ENCODE assay signal across 8 mouse cellular contexts in genomic region chr15:99715361-99715865, GRCm38 (mm10). TPM values are rescaled to one million over a fixed set of nuclear protein-coding genes. Genes with fewer than 3 reads are reported as not detected.
DNase-seq lines count a peak whose midpoint lies in the region; ATAC-seq and TF ChIP-seq lines count a peak whose summit lies in the region.
"Had no signal": no experiment of that assay in that cellular context is flagged by ENCODE, and none has a peak within 500 bp of the region (broad histone marks: within the 10 kb centered on the region; RNA-seq: fewer than 3 reads in every experiment).

No protein-coding gene starts in this region.

- no peak for DNase-seq in limb, embryonic 14.5 days (ENCODE audit: low spot score)
- DNase-seq in limb, embryonic 10.5 days (ENCODE audit: low spot score): no peak
- no peak for DNase-seq in forebrain, embryonic 11.5 days (ENCODE audit: low spot score)
- DNase-seq in left cerebral cortex, postnatal 4 days: peak; percentile 54
- DNase-seq in right cerebral cortex, postnatal 25 days: peak; percentile 75
- no peak for DNase-seq in heart, postnatal 4 days

- ATAC-seq in limb, embryonic 14.5 days (ENCODE audit: low FRiP score, low read depth): peak; percentile 1; the same call in 1 of the 2 replicates
- no peak for ATAC-seq in forebrain, embryonic 11.5 days (replicated peaks; ENCODE audit: low FRiP score)
- no peak for ATAC-seq in monocyte, adult 5-6 weeks (replicated peaks; ENCODE audit: insufficient number of reproducible peaks, low FRiP score, low TSS enrichment, poor library complexity, severe bottlenecking)

- H3K9me3 ChIP-seq in limb, embryonic 14.5 days (ENCODE audit: control insufficient read depth, low read length): no peaks in the 10 kb centered on the region
- no peaks in the 10 kb centered on the region for H3K9me3 ChIP-seq in limb, embryonic 10.5 days (replicated peaks)
- H3K9me3 ChIP-seq in forebrain, embryonic 11.5 days (ENCODE audit: control insufficient read depth, low read length): no peaks in the 10 kb centered on the region

- H3K4me3 ChIP-seq in limb, embryonic 14.5 days (replicated peaks; ENCODE audit: low read length): no peak overlapping the region
- H3K4me3 ChIP-seq in limb, embryonic 10.5 days: no peak overlapping the region
- H3K4me3 ChIP-seq in forebrain, embryonic 11.5 days (ENCODE audit: low read depth, low read length): no peak overlapping the region

- H3K27me3 ChIP-seq in limb, embryonic 14.5 days (ENCODE audit: control insufficient read depth, insufficient read depth, low read length): no peaks in the 10 kb centered on the region
- no peaks in the 10 kb centered on the region for H3K27me3 ChIP-seq in limb, embryonic 10.5 days (ENCODE audit: low read depth, poor library complexity, severe bottlenecking)
- H3K27me3 ChIP-seq in forebrain, embryonic 11.5 days (ENCODE audit: control insufficient read depth, insufficient read depth, low read length): no peaks in the 10 kb centered on the region

- no peak overlapping the region for H3K27ac ChIP-seq in limb, embryonic 14.5 days (replicated peaks; ENCODE audit: low read depth, low read length)
- H3K27ac ChIP-seq in limb, embryonic 10.5 days: no peak overlapping the region
- H3K27ac ChIP-seq in forebrain, embryonic 11.5 days (ENCODE audit: low read depth, low read length): peak overlapping the region; percentile 47

- 77% methylated on average over 13 of the region's 13 CpGs for WGBS in limb, embryonic 14.5 days
- 86% methylated on average over 13 of the region's 13 CpGs for WGBS in limb, embryonic 10.5 days
- WGBS in forebrain, embryonic 11.5 days: 66% methylated on average over 13 of the region's 13 CpGs

- H3K9ac ChIP-seq in limb, embryonic 14.5 days (ENCODE audit: low read depth, low read length, severe bottlenecking): no peak overlapping the region
- no peak overlapping the region for H3K9ac ChIP-seq in forebrain, embryonic 11.5 days (ENCODE audit: low read length)

- H3K4me1 ChIP-seq in limb, embryonic 14.5 days (ENCODE audit: control insufficient read depth, insufficient read depth, low read length): no peaks in the 10 kb centered on the region
- peaks cover 17% of the 10 kb centered on the region for H3K4me1 ChIP-seq in limb, embryonic 10.5 days
- H3K4me1 ChIP-seq in forebrain, embryonic 11.5 days (replicated peaks; ENCODE audit: control insufficient read depth, insufficient read depth, low read length): 0 out of 2 replicates have a peak, but pooled peaks cover 2% of the 10 kb centered on the region

- H3K36me3 ChIP-seq in limb, embryonic 14.5 days (ENCODE audit: control insufficient read depth, insufficient read depth, low read length): peaks cover 55% of the 10 kb centered on the region
- H3K36me3 ChIP-seq in limb, embryonic 10.5 days: peaks cover 87% of the 10 kb centered on the region
- H3K36me3 ChIP-seq in forebrain, embryonic 11.5 days (ENCODE audit: control insufficient read depth, insufficient read depth, low read length): peaks cover 4% of the 10 kb centered on the region; the same call in 1 of the 2 replicates

- intact Hi-C loops in left cerebral cortex, postnatal 4 days (cut with DNase I): loop anchor here (10.0 kb wide), 1 partner anchor 189 kb away; no protein-coding TSS in a partner anchor

- H3K4me2 ChIP-seq in limb, embryonic 14.5 days (replicated peaks; ENCODE audit: low read depth, low read length, severe bottlenecking): no peak overlapping the region
- no peak overlapping the region for H3K4me2 ChIP-seq in forebrain, embryonic 11.5 days (ENCODE audit: low read depth, low read length, severe bottlenecking)

- no peak for TF ChIP-seq POLR2A in limb, embryonic 14.5 days (IDR thresholded peaks at IDR 0.05; ENCODE audit: borderline replicate concordance, extremely low read depth, insufficient read depth, insufficient read length)

RNA-seq across cellular contexts. Expression of gene Gpd1, which starts 1.9 kb away (rescaled TPM):
- 1.4 TPM in 2 replicates for polyA plus RNA-seq in limb, embryonic 14.5 days (2012; rRNA removed)
- 0.15 and 0.22 TPM in 2 replicates for polyA plus RNA-seq in limb, embryonic 14.5 days (2014; fragmentation: Nextera tagmentation; extraction: Ambion mirVana)
- 0.29 and 0.59 TPM in 2 replicates for polyA plus RNA-seq in limb, embryonic 10.5 days (2016; fragmentation: Nextera tagmentation; extraction: Ambion mirVana)
- 0.35 and 0.53 TPM in 2 replicates for polyA plus RNA-seq in forebrain, embryonic 11.5 days (2014; fragmentation: Nextera tagmentation; extraction: Ambion mirVana)
- 1 to 10 TPM; 6.7 to 6.8 TPM for total RNA-seq in left cerebral cortex, postnatal 4 days (2021)
- total RNA-seq in monocyte, adult 5-6 weeks (2017): 0.75 to 3.8 TPM in 2 of 3 replicates, not detected in the other
- 10 to 100 TPM; 24.5 to 26.4 TPM for total RNA-seq in heart, postnatal 4 days (2021)

RNA-seq across cellular contexts. Expression of gene Cox14, which starts 10.0 kb away (rescaled TPM):
- 157 and 199 TPM in 2 replicates for polyA plus RNA-seq in limb, embryonic 14.5 days (2012; rRNA removed)
- polyA plus RNA-seq in limb, embryonic 14.5 days (2014; fragmentation: Nextera tagmentation; extraction: Ambion mirVana): 174 and 194 TPM in 2 replicates
- polyA plus RNA-seq in limb, embryonic 10.5 days (2016; fragmentation: Nextera tagmentation; extraction: Ambion mirVana): 113 and 127 TPM in 2 replicates
- 140 and 154 TPM in 2 replicates for polyA plus RNA-seq in forebrain, embryonic 11.5 days (2014; fragmentation: Nextera tagmentation; extraction: Ambion mirVana)
- 10 to 100 TPM; 68.0 to 73.4 TPM for total RNA-seq in left cerebral cortex, postnatal 4 days (2021)
- total RNA-seq in monocyte, adult 5-6 weeks (2017): 33.2 to 55.3 TPM (median 34.4 TPM) in 3 replicates
- 100 to 1,000 TPM; 150 to 159 TPM for total RNA-seq in heart, postnatal 4 days (2021)

RNA-seq across cellular contexts. Expression of gene Gm17349, which starts 10.1 kb away (rescaled TPM):
- polyA plus RNA-seq in limb, embryonic 14.5 days (2012; rRNA removed): 0.63 TPM in 1 of 2 replicates, not detected in the other
- not detected in 2 replicates for polyA plus RNA-seq in limb, embryonic 14.5 days (2014; fragmentation: Nextera tagmentation; extraction: Ambion mirVana)
- polyA plus RNA-seq in limb, embryonic 10.5 days (2016; fragmentation: Nextera tagmentation; extraction: Ambion mirVana): not detected in 2 replicates
- not detected in 2 replicates for polyA plus RNA-seq in forebrain, embryonic 11.5 days (2014; fragmentation: Nextera tagmentation; extraction: Ambion mirVana)
- not detected for total RNA-seq in left cerebral cortex, postnatal 4 days (2021)
- 11.3 TPM in 1 of 3 replicates, not detected in the others for total RNA-seq in monocyte, adult 5-6 weeks (2017)
- total RNA-seq in heart, postnatal 4 days (2021): 1 to 10 TPM; 3.7 to 4.8 TPM
- polyA plus RNA-seq: intestine, embryonic 14.5 days had no signal

RNA-seq across cellular contexts. Expression of gene Smarcd1, which starts 13.5 kb away (rescaled TPM):
- 77.1 and 93.5 TPM in 2 replicates for polyA plus RNA-seq in limb, embryonic 14.5 days (2012; rRNA removed)
- polyA plus RNA-seq in limb, embryonic 14.5 days (2014; fragmentation: Nextera tagmentation; extraction: Ambion mirVana): 41.9 and 49.2 TPM in 2 replicates
- polyA plus RNA-seq in limb, embryonic 10.5 days (2016; fragmentation: Nextera tagmentation; extraction: Ambion mirVana): 84.0 and 85.8 TPM in 2 replicates
- polyA plus RNA-seq in forebrain, embryonic 11.5 days (2014; fragmentation: Nextera tagmentation; extraction: Ambion mirVana): 134 and 142 TPM in 2 replicates
- total RNA-seq in left cerebral cortex, postnatal 4 days (2021): 100 to 1,000 TPM; 134 to 148 TPM
- 24.4 to 29.5 TPM (median 24.5 TPM) in 3 replicates for total RNA-seq in monocyte, adult 5-6 weeks (2017)
- total RNA-seq in heart, postnatal 4 days (2021): 10 to 100 TPM; 46.5 to 47.7 TPM

RNA-seq across cellular contexts. Expression of gene Asic1, which starts 45.2 kb away (rescaled TPM):
- polyA plus RNA-seq in limb, embryonic 14.5 days (2012; rRNA removed): 3.4 TPM in 2 replicates
- polyA plus RNA-seq in limb, embryonic 14.5 days (2014; fragmentation: Nextera tagmentation; extraction: Ambion mirVana): 1.4 and 1.9 TPM in 2 replicates
- polyA plus RNA-seq in limb, embryonic 10.5 days (2016; fragmentation: Nextera tagmentation; extraction: Ambion mirVana): 1.1 TPM in 2 replicates
- 3.9 and 5.3 TPM in 2 replicates for polyA plus RNA-seq in forebrain, embryonic 11.5 days (2014; fragmentation: Nextera tagmentation; extraction: Ambion mirVana)
- 100 to 1,000 TPM; 101 to 102 TPM for total RNA-seq in left cerebral cortex, postnatal 4 days (2021)
- total RNA-seq in monocyte, adult 5-6 weeks (2017): not detected in 3 replicates
- total RNA-seq in heart, postnatal 4 days (2021): 1 to 10 TPM in 1 of 2 experiments, under 1 TPM in 1; 0.77 to 1.0 TPM

Comparison
In these comparisons a context has a peak if more than half of its experiments do, and no peak if none do; other contexts are left out.
1. DNase-seq: peak in left cerebral cortex, postnatal 4 days (single experiment) and right cerebral cortex, postnatal 25 days (single experiment); none in limb, embryonic 14.5 days (single experiment), limb, embryonic 10.5 days (single experiment), forebrain, embryonic 11.5 days (single experiment) and heart, postnatal 4 days (single experiment).